In genomic region chr3:102735638-102736037, GRCm38 (mm10) we compare ENCODE assay signal across 9 mouse cellular contexts. TPM values are rescaled to one million over a fixed set of nuclear protein-coding genes. Genes with fewer than 3 reads are reported as not detected.
A peak's percentile ranks its signal among the peaks of the same experiment; 100 is the strongest.
DNase-seq lines count a peak whose midpoint lies in the region; ATAC-seq and TF ChIP-seq lines count a peak whose summit lies in the region.
"Had no signal": no experiment of that assay in that cellular context is flagged by ENCODE, and none has a peak within 500 bp of the region (broad histone marks: within the 10 kb centered on the region; RNA-seq: fewer than 3 reads in every experiment).

No protein-coding gene starts in this region.

- TF ChIP-seq CTCF in E14TG2a.4 (conservative IDR thresholded peaks at IDR 0.05; ENCODE audit: low read length) = no peak
- no peak for TF ChIP-seq CTCF in liver, embryonic 14.5 days (IDR thresholded peaks at IDR 0.05; ENCODE audit: low read depth)

- no peaks in the 10 kb centered on the region for H3K36me3 ChIP-seq in E14TG2a.4 (ENCODE audit: insufficient read depth, low read length)
- no peaks in the 10 kb centered on the region for H3K36me3 ChIP-seq in forebrain, embryonic 16.5 days (ENCODE audit: control insufficient read depth, insufficient read depth)
- H3K36me3 ChIP-seq in liver, embryonic 14.5 days (replicated peaks; ENCODE audit: control insufficient read depth, insufficient read depth, low read depth) = no peaks in the 10 kb centered on the region

- peak overlapping the region; percentile 73 for H3K9ac ChIP-seq in forebrain, embryonic 16.5 days (replicated peaks; ENCODE audit: low read depth, low read length)
- no peak overlapping the region for H3K9ac ChIP-seq in liver, embryonic 14.5 days (replicated peaks)

- H3K4me3 ChIP-seq in E14TG2a.4 (replicated peaks; ENCODE audit: low read length) = peak overlapping the region; percentile 86
- peak overlapping the region; percentile 76 for H3K4me3 ChIP-seq in forebrain, embryonic 16.5 days (replicated peaks; ENCODE audit: low read length)
- no peak overlapping the region; a peak in 1 of 4 replicates for H3K4me3 ChIP-seq in liver, embryonic 14.5 days (ENCODE audit: insufficient read depth in 1 of 2, low read depth in 2 of 2, low read length in 2 of 2)

- peak overlapping the region; percentile 72 for H3K4me2 ChIP-seq in forebrain, embryonic 16.5 days (ENCODE audit: low read length)
- peak overlapping the region; percentile 74 for H3K4me2 ChIP-seq in liver, embryonic 14.5 days (ENCODE audit: low read depth)

- peaks cover 62% of the 10 kb centered on the region for H3K27me3 ChIP-seq in E14TG2a.4 (ENCODE audit: insufficient read depth, low read length)
- H3K27me3 ChIP-seq in forebrain, embryonic 16.5 days (replicated peaks; ENCODE audit: control insufficient read depth, insufficient read depth, low read length) = no peaks in the 10 kb centered on the region
- H3K27me3 ChIP-seq in liver, embryonic 14.5 days (ENCODE audit: control insufficient read depth, insufficient read depth, low read length) = peaks cover 19% of the 10 kb centered on the region

- H3K4me1 ChIP-seq in E14TG2a.4 (replicated peaks; ENCODE audit: low read depth, low read length) = peaks cover 15% of the 10 kb centered on the region
- H3K4me1 ChIP-seq in forebrain, embryonic 16.5 days (replicated peaks; ENCODE audit: control insufficient read depth, insufficient read depth, low read length) = peaks cover 10% of the 10 kb centered on the region
- peaks cover 0 to 3% of the 10 kb centered on the region in 2 experiments; a peak in 1 of 4 replicates for H3K4me1 ChIP-seq in liver, embryonic 14.5 days (replicated peaks; ENCODE audit: control insufficient read depth in 2 of 2, insufficient read depth in 2 of 2, low read length in 1 of 2)

- ATAC-seq in forebrain, embryonic 16.5 days = peak; percentile 23
- ATAC-seq in liver, embryonic 14.5 days (ENCODE audit: insufficient read depth) = no peak

- DNase-seq in heart, adult 11 months = peak; percentile 93
- no peak for DNase-seq in heart, adult 18-20 months
- no peak for DNase-seq in liver, embryonic 14.5 days (ENCODE audit: low read depth in 3 of 3, low spot score in 3 of 3)
- DNase-seq in urinary bladder, postnatal 10 days (ENCODE audit: low spot score) = no peak
- DNase-seq in kidney, adult 11 months = no peak
- no peak for DNase-seq in spleen, postnatal 10 days (ENCODE audit: low spot score in 2 of 2)

- 44% methylated on average over 6 of the region's 6 CpGs for WGBS in forebrain, embryonic 16.5 days
- WGBS in liver, embryonic 14.5 days (ENCODE audit: insufficient replicate concordance) = 60% methylated on average over 6 of the region's 6 CpGs

- no peaks in the 10 kb centered on the region for H3K9me3 ChIP-seq in E14TG2a.4 (ENCODE audit: low read length)
- no peaks in the 10 kb centered on the region for H3K9me3 ChIP-seq in forebrain, embryonic 16.5 days (ENCODE audit: control insufficient read depth, low read length)
- H3K9me3 ChIP-seq in liver, embryonic 14.5 days (ENCODE audit: control insufficient read depth, low read length) = no peaks in the 10 kb centered on the region

- no peak overlapping the region for H3K27ac ChIP-seq in forebrain, embryonic 16.5 days (ENCODE audit: low read length)
- H3K27ac ChIP-seq in liver, embryonic 14.5 days = no peak overlapping the region

- no peak for TF ChIP-seq EP300 in liver, embryonic 14.5 days (IDR thresholded peaks at IDR 0.05; ENCODE audit: low read depth)

RNA-seq across cellular contexts. Expression of gene Tspan2, which starts 1.3 kb away (rescaled TPM):
- total RNA-seq in heart, adult 18-20 months (2021) = 1 to 10 TPM; 8.1 to 9.9 TPM
- polyA plus RNA-seq in forebrain, embryonic 16.5 days (2015; fragmentation: Nextera tagmentation; extraction: Ambion mirVana) = 9.1 and 9.4 TPM in 2 replicates
- polyA plus RNA-seq in liver, embryonic 14.5 days (2012; rRNA removed) = 0.67 and 1.2 TPM in 2 replicates
- 1.7 and 2.2 TPM in 2 replicates for polyA plus RNA-seq in liver, embryonic 14.5 days (2014; fragmentation: Nextera tagmentation; extraction: Ambion mirVana)

RNA-seq across cellular contexts. Expression of gene Tshb, which starts 46.9 kb away (rescaled TPM):
- total RNA-seq in heart, adult 18-20 months (2021) = not detected
- polyA plus RNA-seq in forebrain, embryonic 16.5 days (2015; fragmentation: Nextera tagmentation; extraction: Ambion mirVana) = 0.24 and 0.48 TPM in 2 replicates
- polyA plus RNA-seq in liver, embryonic 14.5 days (2012; rRNA removed) = not detected in 2 replicates
- polyA plus RNA-seq in liver, embryonic 14.5 days (2014; fragmentation: Nextera tagmentation; extraction: Ambion mirVana) = not detected in 2 replicates
- total RNA-seq: layer of hippocampus, adult 18-20 months had no signal

Comparison
In these comparisons a context has a peak if more than half of its experiments do, and no peak if none do; other contexts are left out.
1. H3K4me3 ChIP-seq: peak in E14TG2a.4 (single experiment) and forebrain, embryonic 16.5 days (single experiment); none in liver, embryonic 14.5 days (0 of 2).